Mouse (Mus musculus) lung, postnatal 25 days (tissue): ENCODE measurements around the gene Gpr176.

ENCODE experiments used
- DNase-seq: peaks from one replicate; pipeline ENCODE4 v3.0.0; 2022; ENCODE audit warnings: low spot score

Gpr176 gene

GRCm38 (mm10) chr2:118372901-118373571 is at the start of gene Gpr176:
Gene Gpr176 (minus strand): TSS chr2:118373419.
- DNase-seq = no peak

- DNase-seq = peak; percentile 57
These were observed 49.2 kb upstream of the Gpr176 start for GRCm38 (mm10) chr2:118422385-118422784.

- DNase-seq = peak; percentile 36
These were observed 48.7 kb upstream of the Gpr176 start for GRCm38 (mm10) chr2:118421951-118422350.

GRCm38 (mm10) chr2:118418076-118418475 is 44.9 kb upstream of the Gpr176 start:
- no peak for DNase-seq

GRCm38 (mm10) chr2:118415601-118416355 is 42.6 kb upstream of the Gpr176 start:
- no peak for DNase-seq

- no peak for DNase-seq
These were observed 39.6 kb upstream of the Gpr176 start for GRCm38 (mm10) chr2:118412821-118413220.

- DNase-seq = no peak
These were observed 35.2 kb upstream of the Gpr176 start for GRCm38 (mm10) chr2:118408336-118408895.

- DNase-seq = no peak
These were observed 33.6 kb upstream of the Gpr176 start for GRCm38 (mm10) chr2:118406811-118407210.

- DNase-seq = no peak
These were observed 32.3 kb upstream of the Gpr176 start for GRCm38 (mm10) chr2:118405568-118405967.

GRCm38 (mm10) chr2:118404336-118404735 is 31.1 kb upstream of the Gpr176 start:
- no peak for DNase-seq

GRCm38 (mm10) chr2:118401834-118402727 is 28.9 kb upstream of the Gpr176 start:
- peak; percentile 43 for DNase-seq

- no peak for DNase-seq
These were observed 26.5 kb upstream of the Gpr176 start for GRCm38 (mm10) chr2:118399751-118400150.

GRCm38 (mm10) chr2:118391201-118391600 is 18.0 kb upstream of the Gpr176 start:
- no peak for DNase-seq

- DNase-seq = no peak
These were observed 16.9 kb upstream of the Gpr176 start for GRCm38 (mm10) chr2:118390072-118390471.

- no peak for DNase-seq
These were observed 16.4 kb upstream of the Gpr176 start for GRCm38 (mm10) chr2:118389569-118389968.

- DNase-seq = peak; percentile 99
These were observed 15.4 kb upstream of the Gpr176 start, which contains the start of gene Eif2ak4 for GRCm38 (mm10) chr2:118388341-118389335. Gene Eif2ak4 (plus strand): TSS chr2:118388618.

GRCm38 (mm10) chr2:118383387-118383786 is 10.2 kb upstream of the Gpr176 start:
- DNase-seq = no peak

- DNase-seq = no peak
These were observed 6.5 kb upstream of the Gpr176 start for GRCm38 (mm10) chr2:118379756-118380155.

GRCm38 (mm10) chr2:118375931-118376330 is 2.7 kb upstream of the Gpr176 start:
- DNase-seq = no peak

GRCm38 (mm10) chr2:118375522-118375921 is 2.3 kb upstream of the Gpr176 start:
- no peak for DNase-seq
